Mouse (Mus musculus) E14TG2a.4 (cell line): ENCODE data around the gene Cfap54.

ENCODE experiments used
- H3K27me3 ChIP-seq: 2 replicates; pipeline ENCODE4 v1.6.1; 2014; ENCODE audit warnings: low read length, control low read depth; ENCODE audit not compliant: insufficient read depth
- H3K36me3 ChIP-seq: 2 replicates; pipeline ENCODE4 v1.6.1; 2014; ENCODE audit warnings: low read length, control low read depth; ENCODE audit not compliant: insufficient read depth
- H3K4me1 ChIP-seq: replicated peaks from 2 replicates; pipeline ENCODE4 v1.6.1; 2014; ENCODE audit warnings: low read depth, low read length, control low read depth
- H3K4me3 ChIP-seq: replicated peaks from 2 replicates; pipeline ENCODE4 v1.5.1; 2014; ENCODE audit warnings: mild to moderate bottlenecking, low read length
- H3K9me3 ChIP-seq: 2 replicates; pipeline ENCODE4 v1.6.1; 2014; ENCODE audit warnings: low read length, control low read depth
- CTCF ChIP-seq: conservative IDR thresholded peaks from 2 replicates; pipeline ENCODE4 v1.5.1; 2014; ENCODE audit warnings: low read length
- NANOG ChIP-seq: IDR thresholded peaks from 2 replicates; pipeline ENCODE4 v1.6.1; 2014; ENCODE audit warnings: borderline replicate concordance, low read length, mixed read lengths
- POU5F1 ChIP-seq: IDR thresholded peaks from 2 replicates; pipeline ENCODE4 v1.6.1; 2014; ENCODE audit warnings: low read length, borderline replicate concordance

The Cfap54 gene

DNA sequence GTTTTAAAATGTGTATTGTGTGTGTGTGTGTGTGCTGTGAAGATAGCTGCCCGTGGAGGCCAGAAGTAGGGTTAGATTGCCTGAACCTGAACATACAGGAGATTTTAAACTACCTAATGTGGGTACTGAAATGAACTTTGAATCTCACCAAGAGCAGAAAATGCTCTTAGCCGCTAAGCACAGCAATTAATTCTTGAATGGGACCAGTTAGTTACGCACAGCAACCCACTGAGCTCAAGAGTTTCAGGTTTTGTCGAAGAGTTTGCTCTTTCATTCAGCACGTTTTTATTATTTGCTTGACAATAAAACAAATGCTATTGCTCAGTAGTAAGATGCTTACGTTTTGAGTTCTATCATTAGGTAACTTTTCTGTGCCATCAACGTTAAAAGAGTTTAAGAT lies 23.9 kb upstream of the Cfap54 start:
- no peak for TF ChIP-seq CTCF
- TF ChIP-seq NANOG, result peak; percentile 71; the same call in 1 of the 2 replicates
- no peak for TF ChIP-seq POU5F1
- no peaks in the 10 kb centered on the region for H3K4me1 ChIP-seq
- no peak overlapping the region for H3K4me3 ChIP-seq
- H3K9me3 ChIP-seq, result no peaks in the 10 kb centered on the region
- no peaks in the 10 kb centered on the region for H3K27me3 ChIP-seq
- H3K36me3 ChIP-seq, result no peaks in the 10 kb centered on the region

DNA sequence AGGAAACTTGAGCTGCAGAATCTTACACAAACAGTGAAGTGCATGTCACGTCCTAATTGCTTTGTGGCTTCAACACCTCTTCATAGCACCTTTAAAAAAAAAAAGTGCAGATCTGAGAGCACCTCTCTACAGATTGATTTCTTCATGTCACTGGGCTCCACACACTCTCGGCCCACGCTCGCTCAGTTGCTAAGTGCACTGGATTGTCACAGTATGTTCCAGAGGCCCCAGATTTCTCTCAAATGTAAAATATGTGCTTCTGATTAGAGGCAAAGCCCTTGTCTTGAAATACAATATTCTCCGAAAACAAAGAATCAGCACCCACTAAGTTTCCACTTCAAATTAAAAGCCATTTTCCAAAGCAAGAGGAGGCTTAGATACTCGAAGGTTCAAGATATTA lies 22.9 kb upstream of the Cfap54 start:
- Histone ChIP-seq H3K36me3 (no peaks in the 10 kb centered on the region), H3K4me1 (no peaks in the 10 kb centered on the region)
- TF ChIP-seq NANOG, result no peak
- TF ChIP-seq CTCF, result no peak
- TF ChIP-seq POU5F1, result no peak

DNA sequence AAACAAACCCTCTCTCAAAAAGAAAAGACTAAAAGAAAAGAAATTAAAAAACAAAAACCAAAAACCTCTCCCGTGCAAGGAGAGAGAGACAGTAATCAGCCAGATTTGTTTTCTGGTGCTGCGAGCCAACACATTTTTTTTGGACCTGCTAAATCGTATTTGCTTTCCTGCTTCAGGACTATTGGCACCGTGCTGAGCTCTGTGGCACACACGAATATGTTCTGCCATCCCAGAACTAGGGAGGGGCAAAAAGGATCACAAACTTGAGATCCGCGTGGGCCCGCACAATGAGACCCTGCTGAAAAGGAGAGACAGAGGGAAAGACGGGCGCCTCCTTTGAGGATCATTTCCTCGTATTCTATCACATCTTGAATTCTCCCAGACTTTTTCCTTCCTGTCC lies 22.3 kb upstream of the Cfap54 start:
- Histone ChIP-seq H3K36me3 (no peaks in the 10 kb centered on the region), H3K9me3 (no peaks in the 10 kb centered on the region)
- TF ChIP-seq POU5F1 (no peak), CTCF (no peak), NANOG (no peak)

More for the DNA sequence above, 22.9 kb upstream of the Cfap54 start:
- no peak overlapping the region for H3K4me3 ChIP-seq
- H3K27me3 ChIP-seq, result no peaks in the 10 kb centered on the region
- H3K9me3 ChIP-seq, result no peaks in the 10 kb centered on the region

DNA sequence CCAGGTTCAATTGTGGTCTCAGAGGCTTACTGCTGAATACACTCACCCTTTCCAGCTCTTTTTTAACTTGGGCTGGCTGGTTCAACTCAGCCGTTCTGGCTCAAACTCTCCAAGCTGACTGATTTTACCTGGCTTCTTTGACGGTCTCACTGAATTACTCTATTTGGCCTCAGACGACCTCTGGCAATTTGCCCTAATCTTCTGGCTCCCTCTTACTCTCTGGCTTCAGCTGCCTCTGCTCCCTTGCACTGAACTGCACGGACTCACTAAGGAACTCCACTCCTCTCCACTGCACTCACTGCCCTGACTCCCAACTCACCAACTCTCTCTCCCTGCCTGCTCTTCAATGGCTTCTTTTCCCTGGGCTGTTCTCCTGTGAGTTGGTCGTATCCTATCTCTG lies 20.9 kb upstream of the Cfap54 start:
- TF ChIP-seq NANOG, result no peak
- TF ChIP-seq POU5F1, result no peak
- no peak for TF ChIP-seq CTCF
- no peaks in the 10 kb centered on the region for H3K4me1 ChIP-seq
- H3K4me3 ChIP-seq, result no peak overlapping the region
- H3K9me3 ChIP-seq, result no peaks in the 10 kb centered on the region
- no peaks in the 10 kb centered on the region for H3K36me3 ChIP-seq
- H3K27me3 ChIP-seq, result no peaks in the 10 kb centered on the region

More for the DNA sequence above, 22.3 kb upstream of the Cfap54 start:
- Histone ChIP-seq H3K4me3 (no peak overlapping the region), H3K27me3 (no peaks in the 10 kb centered on the region), H3K4me1 (no peaks in the 10 kb centered on the region)

DNA sequence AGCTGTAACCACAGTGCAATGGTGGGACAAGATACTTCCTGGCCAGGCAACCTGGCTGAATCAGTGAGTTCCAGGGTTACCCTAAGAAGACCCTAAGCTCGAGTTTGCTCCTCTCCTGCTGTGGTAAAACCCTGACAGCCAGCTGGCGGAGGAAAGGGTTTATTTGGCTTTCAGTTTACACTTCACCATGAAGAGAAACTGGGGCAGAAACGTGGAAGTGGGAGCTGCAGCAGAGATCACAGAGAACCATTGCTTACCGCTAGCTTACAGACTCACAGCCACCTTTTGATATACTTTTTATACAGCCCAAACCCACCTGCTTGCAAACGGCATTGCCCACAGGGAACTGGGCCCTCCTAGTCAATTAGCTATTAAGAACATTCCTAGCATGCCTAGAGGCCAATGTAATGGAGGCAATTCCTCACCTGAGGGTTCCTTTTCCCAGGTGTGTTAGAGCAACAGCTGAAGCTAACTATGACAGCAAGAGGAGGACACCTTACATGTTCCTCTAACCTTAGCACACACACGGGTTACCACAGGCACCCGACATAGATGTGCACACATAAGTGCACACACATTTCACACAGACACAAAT lies 16.9 kb upstream of the Cfap54 start:
- Histone ChIP-seq H3K4me1 (peaks cover 19% of the 10 kb centered on the region), H3K36me3 (no peaks in the 10 kb centered on the region), H3K4me3 (no peak overlapping the region), H3K27me3 (no peaks in the 10 kb centered on the region), H3K9me3 (no peaks in the 10 kb centered on the region)
- TF ChIP-seq POU5F1, result no peak
- no peak for TF ChIP-seq NANOG
- no peak for TF ChIP-seq CTCF

DNA sequence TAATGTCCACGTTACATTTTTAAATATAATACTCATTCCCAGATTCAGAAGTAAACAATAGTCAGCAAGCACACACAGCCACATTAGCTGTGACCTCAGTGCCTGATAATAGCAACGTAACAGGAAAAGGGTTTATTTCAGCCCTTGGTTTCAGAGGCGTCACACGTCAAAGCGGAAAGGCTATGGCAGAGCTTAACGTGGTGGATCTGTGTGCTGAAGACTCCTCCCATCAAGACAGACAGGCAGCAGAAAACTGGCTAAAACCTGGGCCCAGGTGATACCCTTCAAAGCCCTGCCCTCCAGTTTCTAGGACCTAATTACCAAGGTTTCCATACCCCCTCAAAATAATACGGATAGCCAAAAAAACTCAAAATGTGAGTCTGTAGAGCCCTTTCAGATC lies 16.0 kb upstream of the Cfap54 start:
- TF ChIP-seq NANOG (no peak), CTCF (no peak), POU5F1 (no peak)
- no peaks in the 10 kb centered on the region for H3K27me3 ChIP-seq
- no peaks in the 10 kb centered on the region for H3K36me3 ChIP-seq
- peaks cover 19% of the 10 kb centered on the region for H3K4me1 ChIP-seq
- H3K9me3 ChIP-seq, result no peaks in the 10 kb centered on the region
- no peak overlapping the region for H3K4me3 ChIP-seq

DNA sequence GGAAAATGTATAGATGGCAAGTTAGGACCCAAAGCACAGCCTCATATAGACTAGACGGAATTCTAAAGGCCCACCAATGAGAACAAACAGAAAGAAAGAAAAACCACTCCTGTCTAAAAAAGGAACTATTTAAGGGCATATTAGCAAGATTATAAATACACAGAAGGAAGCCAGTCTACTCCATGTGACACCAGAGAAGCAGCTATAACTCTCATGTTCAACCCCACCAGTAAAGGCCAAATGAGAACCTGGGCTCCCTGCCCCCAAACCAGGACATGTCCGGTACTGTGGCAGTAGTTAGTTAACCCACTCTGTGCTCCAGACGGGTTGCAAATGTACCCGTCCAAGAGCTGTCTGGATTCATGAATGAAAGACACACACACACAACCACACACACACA lies 14.4 kb upstream of the Cfap54 start:
- TF ChIP-seq POU5F1 (no peak), CTCF (no peak), NANOG (no peak)
- Histone ChIP-seq H3K36me3 (no peaks in the 10 kb centered on the region), H3K4me1 (peaks cover 19% of the 10 kb centered on the region), H3K9me3 (no peaks in the 10 kb centered on the region), H3K27me3 (no peaks in the 10 kb centered on the region), H3K4me3 (no peak overlapping the region)

DNA sequence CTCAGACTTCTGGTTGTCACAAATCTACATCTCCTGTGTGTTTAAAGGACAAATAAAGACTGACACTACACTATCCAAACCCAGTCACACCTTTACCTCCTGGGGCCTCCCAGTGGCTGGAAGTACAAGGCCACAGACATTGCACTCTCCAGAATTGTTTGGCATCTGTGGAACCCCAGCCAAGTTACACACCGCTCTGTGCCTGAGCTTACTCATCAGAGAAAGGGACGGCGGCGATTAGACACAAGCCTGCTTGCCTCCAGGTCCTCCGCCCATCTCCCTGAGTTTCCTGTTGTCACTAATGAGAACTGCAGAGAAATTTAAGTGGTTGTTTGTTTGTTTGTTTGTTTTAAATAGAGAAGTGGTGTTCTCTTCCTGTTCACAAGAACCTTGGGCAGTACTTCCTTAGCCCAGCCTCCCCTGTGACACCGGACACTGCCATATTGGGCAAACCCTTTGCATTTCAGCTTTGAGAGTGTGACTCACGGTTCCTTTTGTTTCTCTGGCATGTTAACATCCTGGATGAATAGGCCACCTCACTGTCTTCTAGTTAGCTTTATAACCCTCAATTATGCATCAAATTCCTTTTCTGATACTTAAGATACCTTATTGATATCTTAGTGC lies 13.7 kb upstream of the Cfap54 start:
- Histone ChIP-seq H3K4me1 (peaks cover 19% of the 10 kb centered on the region), H3K36me3 (no peaks in the 10 kb centered on the region), H3K27me3 (no peaks in the 10 kb centered on the region), H3K9me3 (no peaks in the 10 kb centered on the region), H3K4me3 (no peak overlapping the region)
- TF ChIP-seq POU5F1, result no peak
- TF ChIP-seq NANOG, result no peak
- no peak for TF ChIP-seq CTCF
